Mouse (Mus musculus) MEL (cell line): ENCODE results near the gene Serpinb6b.

Experiments
- CTCF ChIP-seq, 3 experiments: IDR thresholded peaks in 2 of 3; conservative IDR thresholded peaks in 1 of 3; 2 replicates each; pipeline ENCODE4 v1.5.1; 2011 to 2012; ENCODE audit warnings: low read length in 3 of 3, low read depth in 2 of 3, mild to moderate bottlenecking in 2 of 3, improper control_type of control experiment in 1 of 3, inconsistent platforms in 1 of 3, mixed read lengths in 1 of 3, moderate library complexity in 1 of 3; ENCODE audit not compliant: control insufficient read depth in 1 of 3, insufficient read depth in 1 of 3, poor library complexity in 1 of 3, severe bottlenecking in 1 of 3
- JUND ChIP-seq: IDR thresholded peaks from 2 replicates; pipeline ENCODE4 v1.6.1; 2011; ENCODE audit warnings: low read depth, mild to moderate bottlenecking, improper control_type of control experiment, low read length
- KAT2A ChIP-seq: conservative IDR thresholded peaks from 2 replicates; pipeline ENCODE4 v1.6.1; 2012; ENCODE audit warnings: low read depth, low read length, improper control_type of control experiment, inconsistent platforms
- MAX ChIP-seq: IDR thresholded peaks from 2 replicates; pipeline ENCODE4 v1.6.1; 2011; ENCODE audit warnings: low read length, improper control_type of control experiment
- POLR2A ChIP-seq, 2 experiments: IDR thresholded peaks; 2 replicates each; pipeline ENCODE4 v1.6.1; 2011 to 2012; ENCODE audit warnings: low read length in 2 of 2, mild to moderate bottlenecking in 2 of 2, control low read depth in 1 of 2, improper control_type of control experiment in 1 of 2, low read depth in 1 of 2, moderate library complexity in 1 of 2; ENCODE audit not compliant: control insufficient read depth in 1 of 2, insufficient read depth in 1 of 2, poor library complexity in 1 of 2
- POLR2AphosphoS2 ChIP-seq: IDR thresholded peaks from 2 replicates; pipeline ENCODE4 v1.6.1; 2011; ENCODE audit warnings: low read length, improper control_type of control experiment

DNA sequence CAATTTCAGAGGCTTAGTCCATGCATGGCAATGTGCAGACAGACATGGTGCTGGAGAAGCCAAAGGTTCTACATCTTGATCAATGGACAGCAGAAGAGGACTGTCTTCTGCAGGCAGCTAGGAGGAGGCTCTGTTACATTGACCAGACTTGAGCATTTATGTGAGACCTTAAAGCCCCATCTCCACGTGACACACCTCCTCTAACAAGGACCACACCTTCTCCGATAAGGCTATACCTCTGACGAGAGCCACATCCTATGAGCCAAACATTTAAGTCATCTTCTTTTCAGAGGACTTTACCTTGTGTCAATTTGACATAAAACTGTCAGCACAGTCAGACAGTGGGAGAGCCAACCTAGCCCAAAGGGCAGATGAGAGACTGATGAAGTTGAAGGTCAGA, 5.8 kb downstream of the Serpinb6b start:
- TF ChIP-seq CTCF (IDR thresholded peaks at IDR 0.05 in 2 of 3, conservative IDR thresholded peaks at IDR 0.05 in 1 of 3; ENCODE audit: control insufficient read depth in 1 of 3, insufficient read depth in 1 of 3, low read depth in 2 of 3, low read length in 3 of 3, poor library complexity in 1 of 3, severe bottlenecking in 1 of 3) (no peak), JUND (no peak), KAT2A (no peak), POLR2A (IDR thresholded peaks at IDR 0.05; ENCODE audit: control insufficient read depth in 1 of 2, insufficient read depth in 1 of 2, low read depth in 1 of 2, low read length in 2 of 2, poor library complexity in 1 of 2) (no peak), MAX (no peak), POLR2AphosphoS2 (no peak)
